Mouse (Mus musculus) erythroblast, embryonic 14.5 days (primary cell): ENCODE measurements around the gene Slc6a16.

Experiments
- GATA1 ChIP-seq: IDR thresholded peaks from 2 replicates; pipeline ENCODE4 v1.6.1; 2012; ENCODE audit warnings: low read length, inconsistent platforms, mixed read lengths
- TAL1 ChIP-seq: IDR thresholded peaks from 3 replicates; pipeline ENCODE4 v1.6.1; 2012; ENCODE audit warnings: low read length, inconsistent platforms, mixed read lengths

DNA sequence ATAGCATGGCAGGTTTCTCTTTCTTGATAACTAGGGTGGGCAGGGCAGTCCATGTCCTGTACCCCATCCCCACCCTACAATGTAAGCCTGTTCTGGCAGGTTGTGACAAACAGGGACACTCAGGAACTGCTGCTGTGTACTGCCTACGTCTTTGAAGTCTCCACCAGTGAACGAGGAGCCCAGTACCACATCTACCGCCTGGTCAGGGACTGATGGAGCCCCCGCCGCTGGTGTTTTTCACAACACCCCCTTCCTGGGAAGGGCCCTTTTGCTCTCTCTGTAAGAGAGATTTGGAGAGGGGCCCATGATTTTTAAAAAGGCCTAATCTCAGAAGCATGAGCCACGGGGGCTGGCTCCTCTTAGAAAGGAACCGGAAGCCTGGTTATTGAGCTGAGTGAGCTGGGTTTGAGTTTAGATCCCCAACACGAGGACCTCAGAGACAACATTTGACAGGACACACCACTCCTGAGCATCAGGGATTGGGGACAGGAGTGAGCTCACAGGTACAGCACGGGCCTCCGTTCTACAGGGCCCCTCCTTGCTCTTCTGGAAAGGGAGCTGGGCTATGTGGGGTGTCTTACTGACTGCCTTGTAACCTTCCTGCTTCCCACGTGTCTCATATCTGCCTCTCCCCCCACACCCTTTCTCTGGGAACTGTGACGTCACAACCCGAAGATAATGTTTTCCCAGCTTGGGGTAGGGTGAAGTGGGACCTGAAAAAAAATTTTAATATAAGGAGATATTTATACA lies 8.0 kb upstream of the Slc6a16 start:
- TF ChIP-seq GATA1 (no peak), TAL1 (no peak)
